Mouse (Mus musculus): Measurements from ENCODE around the gene Rcc2.

- TF ChIP-seq CTCF (IDR thresholded peaks at IDR 0.05; ENCODE audit: low read depth), result no peak
- no peak for TF ChIP-seq EP300 (IDR thresholded peaks at IDR 0.05; ENCODE audit: low read depth)
Observed at GRCm38 (mm10) chr4:140707615-140708014, 7.3 kb downstream of the Rcc2 start.

All from liver, postnatal 0 days (tissue).